In genomic region chr13:101662900-101663299, GRCm38 (mm10) we compare ENCODE assay signal across 13 mouse cellular contexts.
"Had no signal": no experiment of that assay in that cellular context is flagged by ENCODE, and none has a peak within 500 bp of the region (broad histone marks: within the 10 kb centered on the region; RNA-seq: fewer than 3 reads in every experiment).

No protein-coding gene starts in this region.

- H3K9ac ChIP-seq: liver, embryonic 13.5 days; midbrain, embryonic 12.5 days had no signal

- H3K4me1 ChIP-seq: midbrain, embryonic 12.5 days had no signal

- H3K4me3 ChIP-seq: left cerebral cortex, adult 2 months; liver, embryonic 13.5 days; midbrain, embryonic 12.5 days had no signal

- H3K27ac ChIP-seq: hindbrain, postnatal 0 days; left cerebral cortex, adult 2 months; liver, embryonic 13.5 days; midbrain, embryonic 12.5 days had no signal

- DNase-seq: kidney, adult 11 months; liver; liver, embryonic 13.5 days; lung, adult 2 months; lung, postnatal 36 days; right cerebral cortex, postnatal 25 days; spleen, adult 18-20 months; thymus, postnatal 4 days had no signal

- H3K27me3 ChIP-seq: liver, embryonic 13.5 days; midbrain, embryonic 12.5 days had no signal

- H3K36me3 ChIP-seq: liver, embryonic 13.5 days; midbrain, embryonic 12.5 days had no signal

- H3K4me2 ChIP-seq: liver, embryonic 13.5 days; midbrain, embryonic 12.5 days had no signal

- ATAC-seq: hindbrain, postnatal 0 days; lung, postnatal 0 days; midbrain, embryonic 16.5 days had no signal

- H3K9me3 ChIP-seq: liver, embryonic 13.5 days; midbrain, embryonic 12.5 days had no signal
